ENCODE assay signal across 8 mouse cellular contexts in the genomic region with DNA sequence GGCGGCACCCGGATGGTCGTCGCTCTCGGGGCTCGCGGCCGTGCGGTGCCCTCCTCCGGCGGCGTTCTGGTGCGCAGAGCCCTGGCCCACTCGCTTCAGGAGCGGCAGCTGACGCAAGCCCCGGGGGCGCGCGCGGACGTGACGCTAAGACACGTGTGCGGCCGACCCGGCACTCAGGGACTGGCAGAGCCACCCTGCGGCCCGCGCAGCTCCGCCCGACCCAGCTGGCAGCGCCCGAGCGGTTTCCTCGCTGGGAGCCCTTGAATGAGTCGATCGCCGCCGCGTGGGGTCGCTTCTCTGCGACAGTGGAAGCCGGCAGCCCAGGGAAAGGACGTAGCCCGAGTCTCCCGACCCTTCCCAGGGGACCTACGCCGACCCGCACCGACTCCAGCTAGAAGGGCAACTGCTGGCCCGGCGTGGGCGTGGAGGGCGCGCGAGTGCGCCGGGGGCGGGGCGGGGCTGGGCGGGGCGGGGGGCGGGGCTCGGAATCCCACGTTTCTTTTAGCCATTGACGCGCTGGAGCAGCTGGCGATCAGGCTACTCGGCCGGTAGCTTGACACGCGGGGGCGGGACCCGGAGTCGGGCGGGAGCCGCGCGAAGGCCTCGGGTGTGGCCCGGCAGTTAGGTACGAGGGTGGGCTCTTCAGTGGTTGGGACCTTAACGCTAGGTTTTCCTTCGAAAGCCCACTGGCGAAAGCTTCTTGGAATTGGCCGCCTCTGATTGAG. TPM values are rescaled to one million over a fixed set of nuclear protein-coding genes. Genes with fewer than 3 reads are reported as not detected.
DNase-seq lines count a peak whose midpoint lies in the region; ATAC-seq and TF ChIP-seq lines count a peak whose summit lies in the region.

A gene (minus strand): TSS at position 404 of the 725 bp plus-strand sequence.

- DNase-seq in 3T3-L1 (ENCODE audit: low read depth, low spot score), result peak; percentile 86
- DNase-seq in adrenal gland, postnatal 4 days (ENCODE audit: low spot score in 2 of 2), result peak; percentile 65 to 81
- peak; percentile 92 to 95 for DNase-seq in heart, adult 18-20 months
- DNase-seq in kidney, adult 2 months, result peak; percentile 94
- DNase-seq in limb, embryonic 11.5 days (ENCODE audit: low spot score), result peak; percentile 84

- peaks cover 29% of the 10 kb centered on the region for H3K4me1 ChIP-seq in embryonic facial prominence, embryonic 13.5 days
- H3K4me1 ChIP-seq in kidney, adult 2 months (ENCODE audit: control insufficient read depth, insufficient read depth, low read length), result peaks cover 13% of the 10 kb centered on the region; the same call in 1 of the 2 replicates
- peaks cover 9% of the 10 kb centered on the region; the same call in 1 of the 2 replicates for H3K4me1 ChIP-seq in limb, embryonic 11.5 days (ENCODE audit: control insufficient read depth, insufficient read depth, low read length)
- H3K4me1 ChIP-seq in midbrain, embryonic 13.5 days (replicated peaks), result peaks cover 21% of the 10 kb centered on the region
- peaks cover 7% of the 10 kb centered on the region; the same call in 1 of the 2 replicates for H3K4me1 ChIP-seq in small intestine, adult 2 months (ENCODE audit: control insufficient read depth, insufficient read depth, insufficient read length, low read length)

- H3K36me3 ChIP-seq in embryonic facial prominence, embryonic 13.5 days, result no peaks in the 10 kb centered on the region
- no peaks in the 10 kb centered on the region for H3K36me3 ChIP-seq in kidney, adult 2 months (ENCODE audit: control insufficient read depth, insufficient read depth, low read length)
- H3K36me3 ChIP-seq in limb, embryonic 11.5 days (ENCODE audit: control insufficient read depth, insufficient read depth, low read length), result no peaks in the 10 kb centered on the region
- no peaks in the 10 kb centered on the region for H3K36me3 ChIP-seq in midbrain, embryonic 13.5 days
- no peaks in the 10 kb centered on the region for H3K36me3 ChIP-seq in small intestine, adult 2 months (ENCODE audit: control insufficient read depth, insufficient read depth, low read length)

- H3K9ac ChIP-seq in embryonic facial prominence, embryonic 13.5 days, result peak within 1 kb of the TSS; percentile 87
- H3K9ac ChIP-seq in limb, embryonic 11.5 days (ENCODE audit: low read length), result peak within 1 kb of the TSS; percentile 70
- H3K9ac ChIP-seq in midbrain, embryonic 13.5 days (replicated peaks), result peak within 1 kb of the TSS; percentile 91

- H3K27me3 ChIP-seq in embryonic facial prominence, embryonic 13.5 days, result peaks cover 8% of the 10 kb centered on the region
- no peaks in the 10 kb centered on the region for H3K27me3 ChIP-seq in kidney, adult 2 months (replicated peaks; ENCODE audit: control insufficient read depth, insufficient read depth, low read length)
- H3K27me3 ChIP-seq in limb, embryonic 11.5 days (ENCODE audit: control insufficient read depth, insufficient read depth, low read length), result peaks cover 3% of the 10 kb centered on the region; the same call in 1 of the 2 replicates
- peaks cover 12% of the 10 kb centered on the region; the same call in 1 of the 2 replicates for H3K27me3 ChIP-seq in midbrain, embryonic 13.5 days
- H3K27me3 ChIP-seq in small intestine, adult 2 months (ENCODE audit: control insufficient read depth, insufficient read depth, low read length), result no peaks in the 10 kb centered on the region

- TF ChIP-seq CTCF in kidney, adult 2 months (conservative IDR thresholded peaks at IDR 0.05; ENCODE audit: insufficient read depth, insufficient read length, low read depth, low read length), result no peak
- TF ChIP-seq CTCF in small intestine, adult 2 months (IDR thresholded peaks at IDR 0.05; ENCODE audit: extremely low read depth, insufficient read length, insufficient replicate concordance, low read depth, low read length), result no peak

- peak; percentile 46 for TF ChIP-seq POLR2A in kidney, adult 2 months (IDR thresholded peaks at IDR 0.05; ENCODE audit: low read depth, low read length)
- TF ChIP-seq POLR2A in small intestine, adult 2 months (IDR thresholded peaks at IDR 0.05; ENCODE audit: low read depth, low read length), result peak; percentile 60

- H3K27ac ChIP-seq in embryonic facial prominence, embryonic 13.5 days, result peak within 1 kb of the TSS; percentile 85
- peak within 1 kb of the TSS; percentile 97 for H3K27ac ChIP-seq in kidney, adult 2 months (ENCODE audit: insufficient read depth, low read depth, low read length)
- H3K27ac ChIP-seq in limb, embryonic 11.5 days (replicated peaks; ENCODE audit: low read depth, low read length), result no peak within 1 kb of the TSS
- peak within 1 kb of the TSS; percentile 82 for H3K27ac ChIP-seq in midbrain, embryonic 13.5 days
- H3K27ac ChIP-seq in small intestine, adult 2 months (ENCODE audit: insufficient read depth, low read depth, low read length), result peak within 1 kb of the TSS; percentile 84

- H3K9me3 ChIP-seq in embryonic facial prominence, embryonic 13.5 days, result no peaks in the 10 kb centered on the region
- H3K9me3 ChIP-seq in limb, embryonic 11.5 days (ENCODE audit: control insufficient read depth, low read length), result no peaks in the 10 kb centered on the region
- no peaks in the 10 kb centered on the region for H3K9me3 ChIP-seq in midbrain, embryonic 13.5 days

- peak; percentile 93 for ATAC-seq in embryonic facial prominence, embryonic 13.5 days (ENCODE audit: insufficient number of reproducible peaks, insufficient read depth, low FRiP score, low TSS enrichment, low read depth)
- ATAC-seq in limb, embryonic 11.5 days (ENCODE audit: insufficient number of reproducible peaks, low FRiP score, low TSS enrichment, low read depth), result peak; percentile 91
- ATAC-seq in midbrain, embryonic 13.5 days, result peak; percentile 97

- H3K4me2 ChIP-seq in embryonic facial prominence, embryonic 13.5 days, result peak within 1 kb of the TSS; percentile 92
- H3K4me2 ChIP-seq in limb, embryonic 11.5 days (ENCODE audit: low read depth, severe bottlenecking), result peak within 1 kb of the TSS; percentile 98
- H3K4me2 ChIP-seq in midbrain, embryonic 13.5 days (replicated peaks), result peak within 1 kb of the TSS; percentile 90

- under 1% methylated on average over 76 of the region's 87 CpGs for WGBS in embryonic facial prominence, embryonic 13.5 days
- WGBS in kidney, adult 2 months, result under 1% methylated on average over 87 of the region's 87 CpGs
- under 1% methylated on average over 68 of the region's 87 CpGs for WGBS in limb, embryonic 11.5 days
- WGBS in midbrain, embryonic 13.5 days, result under 1% methylated on average over 82 of the region's 87 CpGs
- under 1% methylated on average over 86 of the region's 87 CpGs for WGBS in small intestine, adult 2 months

- peak within 1 kb of the TSS; percentile 68 for H3K4me3 ChIP-seq in embryonic facial prominence, embryonic 13.5 days
- H3K4me3 ChIP-seq in kidney, adult 2 months (ENCODE audit: insufficient read depth, low read depth, low read length), result peak within 1 kb of the TSS; percentile 74
- H3K4me3 ChIP-seq in limb, embryonic 11.5 days (ENCODE audit: low read depth, low read length), result peak within 1 kb of the TSS; percentile 66
- H3K4me3 ChIP-seq in midbrain, embryonic 13.5 days (replicated peaks), result peak within 1 kb of the TSS; percentile 73
- peak within 1 kb of the TSS; percentile 83 for H3K4me3 ChIP-seq in small intestine, adult 2 months (ENCODE audit: low read depth, low read length)

RNA-seq across cellular contexts. Expression of the gene that starts here (rescaled TPM):
- total RNA-seq in adrenal gland, postnatal 4 days (2021), result 10 to 100 TPM; 15.0 to 16.5 TPM
- 5.3 and 5.5 TPM in 2 replicates for polyA plus RNA-seq in embryonic facial prominence, embryonic 13.5 days (2015; fragmentation: Nextera tagmentation; extraction: Ambion mirVana)
- total RNA-seq in heart, adult 18-20 months (2021), result 10 to 100 TPM; 11.8 to 12.5 TPM
- 19.9 and 22.0 TPM in 2 replicates for polyA plus RNA-seq in kidney, adult 2 months (2012; rRNA removed)
- polyA plus RNA-seq in limb, embryonic 11.5 days (2014; fragmentation: Nextera tagmentation; extraction: Ambion mirVana), result 4.2 and 5.1 TPM in 2 replicates
- polyA plus RNA-seq in midbrain, embryonic 13.5 days (2015; fragmentation: Nextera tagmentation; extraction: Ambion mirVana), result 5.8 and 5.9 TPM in 2 replicates
- 14.0 and 30.0 TPM in 2 replicates for polyA plus RNA-seq in small intestine, adult 2 months (2012; rRNA removed)
